Mouse (Mus musculus) urinary bladder, adult 2 months (tissue): ENCODE measurements around the gene Sh3rf1. TPM values are rescaled to one million over a fixed set of nuclear protein-coding genes. Genes with fewer than 3 reads are reported as not detected.

ENCODE experiments used
- DNase-seq: peaks from one replicate; pipeline ENCODE4 v3.0.0; 2022; ENCODE audit warnings: low spot score
- polyA plus RNA-seq: library from polyadenylated mRNA; depleted of rRNA; stranded (reverse); fragments of >200 nt; gene quantifications from 2 replicates; pipeline ENCODE4 v1.2.3, GENCODE M21; 2012; rRNA removed

Sh3rf1 gene
- 12.7 and 15.0 TPM in 2 replicates for polyA plus RNA-seq

DNA sequence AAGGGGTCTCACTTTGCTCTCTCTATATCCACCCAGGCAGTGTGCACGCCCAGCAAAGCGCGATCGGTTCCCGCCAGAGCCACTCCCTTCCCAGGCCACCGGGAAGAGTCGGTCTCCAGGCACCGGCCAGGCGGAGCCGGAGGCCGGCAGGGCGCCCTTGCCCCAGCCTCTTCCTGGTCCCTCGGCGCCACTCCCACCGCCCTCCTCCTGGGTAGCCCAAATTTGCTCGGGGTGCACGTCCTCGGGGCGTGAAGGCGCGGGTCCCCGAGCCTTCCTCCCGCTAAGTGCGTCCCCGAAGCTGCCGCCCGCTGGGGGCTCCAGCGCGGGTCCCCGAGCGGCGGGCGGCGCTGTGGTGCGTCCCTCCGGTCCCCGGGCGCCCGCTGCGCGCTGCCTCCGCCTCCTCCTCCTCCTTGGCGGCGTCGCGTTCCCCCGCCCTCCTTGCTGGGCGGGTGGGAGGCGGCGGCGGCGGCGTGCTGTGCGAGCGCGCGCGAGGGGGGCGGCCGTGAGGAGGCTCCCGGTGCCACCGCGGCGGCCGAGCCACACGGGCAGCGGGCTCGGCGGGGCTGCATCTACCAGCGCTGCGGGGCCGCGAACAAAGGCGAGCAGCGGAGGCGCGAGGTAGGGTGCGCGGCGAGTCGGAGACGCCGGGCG is at the start of gene Sh3rf1:
TSS of gene Sh3rf1 (plus strand) at position 144 of the 651 bp plus-strand sequence.
- DNase-seq = peak; percentile 72

- DNase-seq = no peak
Observed at GRCm38 (mm10) chr8:61173921-61174492, 49.7 kb upstream of the Sh3rf1 start.

GRCm38 (mm10) chr8:61175876-61176275 is 47.8 kb upstream of the Sh3rf1 start:
- DNase-seq = no peak

GRCm38 (mm10) chr8:61177680-61178593 is 45.7 kb upstream of the Sh3rf1 start:
- DNase-seq = no peak

GRCm38 (mm10) chr8:61178594-61179140 is 45.0 kb upstream of the Sh3rf1 start:
- no peak for DNase-seq

GRCm38 (mm10) chr8:61181592-61181991 is 42.1 kb upstream of the Sh3rf1 start:
- DNase-seq = no peak

GRCm38 (mm10) chr8:61182020-61182419 is 41.7 kb upstream of the Sh3rf1 start:
- no peak for DNase-seq

GRCm38 (mm10) chr8:61185274-61186198 is 38.1 kb upstream of the Sh3rf1 start:
- DNase-seq = no peak

GRCm38 (mm10) chr8:61194306-61194925 is 29.3 kb upstream of the Sh3rf1 start:
- DNase-seq = no peak

GRCm38 (mm10) chr8:61200254-61200887 is 23.3 kb upstream of the Sh3rf1 start:
- no peak for DNase-seq

DNA sequence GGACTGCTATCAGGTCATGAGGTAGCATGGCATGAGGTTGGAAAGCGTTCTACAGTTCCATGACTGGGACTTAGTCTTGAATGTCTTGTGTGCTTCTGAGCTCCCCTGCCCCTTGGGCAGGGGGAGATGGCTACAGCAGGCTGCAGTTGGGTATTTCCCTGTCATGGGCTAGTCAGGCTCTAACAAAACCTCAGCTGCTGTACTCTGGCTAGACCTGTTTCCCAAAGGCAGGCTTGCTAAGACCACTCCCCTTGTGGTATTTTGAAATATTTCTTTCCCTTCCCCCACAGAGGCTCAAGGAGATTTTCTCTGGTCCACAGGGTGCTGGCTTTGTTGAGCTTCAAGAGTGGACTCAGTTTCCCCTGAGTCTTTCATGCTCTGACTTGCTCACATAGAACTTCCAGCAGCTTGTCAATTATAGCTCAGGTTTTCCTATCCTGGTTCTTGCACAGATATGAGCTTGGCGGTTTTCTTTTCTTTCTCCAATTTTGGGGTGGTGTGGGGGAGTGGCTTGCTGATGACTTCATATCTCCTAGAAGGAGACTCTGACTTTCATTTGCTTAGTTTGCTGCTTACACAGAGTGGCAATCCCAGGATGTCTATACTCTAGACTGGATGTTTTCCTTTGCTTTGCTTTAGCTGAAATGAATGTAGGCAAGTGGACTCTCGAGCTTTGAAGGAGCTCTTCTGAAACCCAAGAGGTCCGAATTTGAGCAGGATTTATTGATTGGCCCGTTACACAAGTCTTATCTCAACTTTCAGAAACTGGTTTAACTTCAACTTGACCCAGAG is 20.4 kb upstream of the Sh3rf1 start:
- DNase-seq = no peak

- DNase-seq = no peak
Observed at GRCm38 (mm10) chr8:61206876-61207275, 16.8 kb upstream of the Sh3rf1 start.

DNA sequence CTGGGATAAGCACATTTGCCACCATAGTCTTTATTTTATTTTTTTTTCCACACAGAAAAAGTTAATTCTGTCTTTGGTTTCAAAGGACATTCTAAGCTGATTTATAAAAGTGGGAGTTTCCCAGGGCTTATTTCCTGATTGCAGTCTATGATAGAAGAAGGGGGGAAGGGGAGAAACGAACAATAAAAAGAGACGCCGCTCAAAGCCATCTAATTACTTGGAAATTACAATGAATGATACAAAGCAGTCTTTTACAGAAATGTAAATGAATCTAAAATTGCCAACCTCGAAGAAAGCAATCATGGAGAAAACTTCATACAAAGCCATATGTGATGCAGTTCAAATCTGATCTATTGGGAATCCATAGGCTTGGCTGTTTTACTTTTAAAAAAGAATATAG is 16.0 kb upstream of the Sh3rf1 start:
- DNase-seq = no peak

- DNase-seq = no peak
Observed at GRCm38 (mm10) chr8:61208719-61209118, 15.0 kb upstream of the Sh3rf1 start.

- DNase-seq = no peak
Observed at GRCm38 (mm10) chr8:61210836-61211235, 12.8 kb upstream of the Sh3rf1 start.

- DNase-seq = no peak
Observed at GRCm38 (mm10) chr8:61215081-61215819, 8.4 kb upstream of the Sh3rf1 start.

DNA sequence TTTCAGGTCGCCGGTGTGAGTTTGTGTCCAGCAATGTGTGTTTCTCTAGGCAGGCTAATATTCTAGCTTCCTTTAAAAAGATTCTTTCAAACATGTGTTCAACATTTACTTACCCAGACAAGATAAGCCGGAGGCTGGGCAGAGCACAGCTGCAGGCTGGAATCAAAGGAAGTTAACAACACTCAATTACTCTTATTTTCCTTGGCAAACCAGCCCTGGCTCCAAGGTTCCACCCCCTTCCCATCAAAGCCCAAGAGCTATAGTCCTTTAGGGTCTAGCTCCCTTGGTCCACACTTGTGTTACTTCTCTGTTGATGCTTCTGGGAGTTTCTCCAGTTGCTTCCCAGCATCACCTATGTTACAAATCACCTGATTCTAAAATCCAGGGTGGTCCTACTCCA is 6.7 kb upstream of the Sh3rf1 start:
- no peak for DNase-seq

- no peak for DNase-seq
Observed at GRCm38 (mm10) chr8:61217426-61217825, 6.2 kb upstream of the Sh3rf1 start.

- no peak for DNase-seq
Observed at GRCm38 (mm10) chr8:61218439-61218838, 5.2 kb upstream of the Sh3rf1 start.
